Mouse (Mus musculus) E14TG2a.4 (cell line): ENCODE data around the gene Rnf5.

Experiments used
- CTCF ChIP-seq: conservative IDR thresholded peaks from 2 replicates; pipeline ENCODE4 v1.5.1; 2014; ENCODE audit warnings: low read length
- NANOG ChIP-seq: IDR thresholded peaks from 2 replicates; pipeline ENCODE4 v1.6.1; 2014; ENCODE audit warnings: borderline replicate concordance, low read length, mixed read lengths
- POU5F1 ChIP-seq: IDR thresholded peaks from 2 replicates; pipeline ENCODE4 v1.6.1; 2014; ENCODE audit warnings: low read length, borderline replicate concordance

DNA sequence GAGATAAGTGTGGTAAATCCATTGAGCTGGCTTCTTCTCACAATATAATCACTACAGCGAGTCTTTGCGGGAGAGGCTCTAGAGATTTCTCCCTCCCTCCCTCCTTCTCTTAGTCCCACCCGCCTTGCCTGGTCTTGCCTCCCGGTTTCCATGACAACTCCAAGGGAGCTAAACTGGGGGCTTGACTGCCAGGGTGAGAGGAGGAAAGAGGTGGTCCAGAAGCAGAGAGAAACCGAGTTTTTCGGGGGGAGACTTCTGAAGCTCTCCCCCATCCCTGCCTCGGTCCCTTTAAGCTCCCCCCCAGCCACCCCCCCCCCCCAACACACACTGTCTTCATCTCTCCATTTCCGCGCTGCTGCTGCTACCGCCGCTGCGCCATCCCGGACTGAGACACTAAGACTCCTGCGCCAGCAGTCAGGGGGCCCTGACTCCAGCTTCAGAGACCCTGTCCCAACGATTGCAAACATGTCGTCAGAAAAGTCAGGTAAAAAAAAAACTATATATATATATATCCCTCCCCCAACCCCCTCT is 25.8 kb upstream of the Rnf5 start, which contains the start of gene Prrt1:
- TF ChIP-seq CTCF (no peak), POU5F1 (no peak), NANOG (no peak)
